Mouse (Mus musculus) brain, embryonic 14.5 days (tissue): ENCODE measurements at regions not wholly inside any gene's neighbourhood (a gene's known extent, or its start where the extent isn't known, plus 50 kb on each side); places are given as distances from the start of the nearest gene placed in this dataset.

Source experiments
- DNase-seq: peaks from one replicate; pipeline ENCODE4 v3.0.0-alpha.2; 2011; ENCODE audit warnings: low read depth
- CTCF ChIP-seq: fragments of 200-500 bp; IDR thresholded peaks from 2 replicates; pipeline ENCODE4 v1.5.1; 2012; ENCODE audit warnings: inconsistent platforms, mild to moderate bottlenecking, moderate library complexity, borderline replicate concordance; ENCODE audit not compliant: insufficient read depth, insufficient read length; ENCODE audit errors: extremely low read depth
- POLR2A ChIP-seq: fragments of 200-500 bp; IDR thresholded peaks from 2 replicates; pipeline ENCODE4 v1.6.1; 2012; ENCODE audit warnings: mild to moderate bottlenecking, inconsistent platforms, borderline replicate concordance; ENCODE audit not compliant: poor library complexity, insufficient read depth, insufficient read length, severe bottlenecking; ENCODE audit errors: extremely low read depth

- TF ChIP-seq POLR2A (no peak), CTCF (no peak)
- no peak for DNase-seq
Observed at GRCm38 (mm10) chr13:72961291-72961690, 299.0 kb upstream of the Irx4 start.

- TF ChIP-seq POLR2A (no peak), CTCF (no peak)
- no peak for DNase-seq
Observed at GRCm38 (mm10) chr13:72972165-72972564, 288.1 kb upstream of the Irx4 start.

- DNase-seq, result no peak
- TF ChIP-seq POLR2A (no peak), CTCF (peak; percentile 33; the same call in 1 of the 2 replicates)
Observed at GRCm38 (mm10) chr13:72972894-72973293, 287.4 kb upstream of the Irx4 start.

GRCm38 (mm10) chr13:72977213-72977612, 283.1 kb upstream of the Irx4 start:
- no peak for TF ChIP-seq CTCF
- TF ChIP-seq POLR2A, result no peak
- DNase-seq, result no peak

- no peak for DNase-seq
- no peak for TF ChIP-seq POLR2A
- TF ChIP-seq CTCF, result no peak
Observed at GRCm38 (mm10) chr13:72977971-72978370, 282.3 kb upstream of the Irx4 start.

- no peak for DNase-seq
- TF ChIP-seq CTCF (no peak), POLR2A (no peak)
Observed at GRCm38 (mm10) chr13:72978966-72979365, 281.3 kb upstream of the Irx4 start.

- peak; percentile 28 for DNase-seq
- no peak for TF ChIP-seq CTCF
- TF ChIP-seq POLR2A, result no peak
Observed at GRCm38 (mm10) chr13:72992589-72993409, 267.5 kb upstream of the Irx4 start.

GRCm38 (mm10) chr13:72993410-72993858, 266.8 kb upstream of the Irx4 start:
- no peak for TF ChIP-seq CTCF
- no peak for TF ChIP-seq POLR2A
- DNase-seq, result no peak

- no peak for TF ChIP-seq POLR2A
- no peak for TF ChIP-seq CTCF
- no peak for DNase-seq
Observed at GRCm38 (mm10) chr13:72994538-72994937, 265.7 kb upstream of the Irx4 start.

GRCm38 (mm10) chr13:73008856-73009546, 251.3 kb upstream of the Irx4 start:
- peak; percentile 63 for DNase-seq

More at GRCm38 (mm10) chr13:73008856-73009546, 251.3 kb upstream of the Irx4 start:
- TF ChIP-seq POLR2A, result no peak
- no peak for TF ChIP-seq CTCF
